Mouse (Mus musculus): ENCODE data around the gene Chl1.

The Chl1 gene

DNA sequence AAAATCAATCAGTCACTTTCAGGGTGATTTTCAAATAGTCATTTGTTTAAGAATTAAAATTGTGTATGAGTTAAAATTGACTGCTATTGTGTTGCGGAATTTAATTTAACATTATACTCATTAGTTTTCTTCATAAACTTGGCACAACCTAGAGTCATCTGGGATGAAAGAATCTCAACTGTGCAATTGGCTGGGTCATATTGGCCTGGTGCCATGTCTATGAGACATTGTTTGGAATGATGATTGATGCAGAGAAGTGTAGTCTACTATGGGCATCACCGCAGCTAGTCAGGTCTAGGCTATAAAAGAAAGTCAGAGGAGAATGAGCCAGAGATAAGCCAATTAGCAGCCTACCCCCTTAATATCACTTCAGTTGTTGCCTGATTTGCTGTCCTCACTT, 148.8 kb downstream of the Chl1 start:
- H3K36me3 ChIP-seq (ENCODE audit: insufficient read depth, low read length), result no peaks in the 10 kb centered on the region
- TF ChIP-seq CTCF (conservative IDR thresholded peaks at IDR 0.05; ENCODE audit: low read length) (no peak), POU5F1 (IDR thresholded peaks at IDR 0.05; ENCODE audit: borderline replicate concordance, low read length) (no peak), NANOG (IDR thresholded peaks at IDR 0.05; ENCODE audit: borderline replicate concordance, low read length) (no peak)
- no peaks in the 10 kb centered on the region for H3K9me3 ChIP-seq (ENCODE audit: low read length)
- H3K4me3 ChIP-seq (replicated peaks; ENCODE audit: low read length), result no peak overlapping the region
- no peaks in the 10 kb centered on the region for H3K27me3 ChIP-seq (ENCODE audit: insufficient read depth, low read length)
- no peaks in the 10 kb centered on the region for H3K4me1 ChIP-seq (replicated peaks; ENCODE audit: low read depth, low read length)

DNA sequence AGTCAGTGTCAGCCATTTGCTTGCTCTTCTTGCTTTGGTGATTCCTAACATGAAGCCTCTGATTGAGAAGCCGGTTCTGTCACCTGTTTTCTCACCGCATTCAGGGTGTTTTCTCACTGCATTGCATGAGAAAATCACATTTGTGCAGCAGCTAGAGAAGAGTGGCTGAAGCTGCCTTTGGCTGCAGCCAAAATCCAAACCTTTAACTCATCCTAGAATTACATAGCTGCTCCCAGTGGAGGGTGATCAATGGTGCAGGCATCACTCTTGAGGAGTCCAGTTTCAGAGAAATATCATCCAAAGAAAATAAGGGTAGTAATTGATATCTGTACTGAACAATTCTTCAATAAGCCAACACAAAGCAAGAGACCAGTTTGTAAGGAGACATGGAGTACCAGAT, 154.8 kb downstream of the Chl1 start:
- no peaks in the 10 kb centered on the region for H3K9me3 ChIP-seq (ENCODE audit: low read length)
- no peak overlapping the region for H3K4me3 ChIP-seq (replicated peaks; ENCODE audit: low read length)
- TF ChIP-seq NANOG (IDR thresholded peaks at IDR 0.05; ENCODE audit: borderline replicate concordance, low read length), result no peak
- no peak for TF ChIP-seq POU5F1 (IDR thresholded peaks at IDR 0.05; ENCODE audit: borderline replicate concordance, low read length)
- no peak for TF ChIP-seq CTCF (conservative IDR thresholded peaks at IDR 0.05; ENCODE audit: low read length)
- no peaks in the 10 kb centered on the region for H3K27me3 ChIP-seq (ENCODE audit: insufficient read depth, low read length)
- H3K4me1 ChIP-seq (replicated peaks; ENCODE audit: low read depth, low read length), result no peaks in the 10 kb centered on the region
- no peaks in the 10 kb centered on the region for H3K36me3 ChIP-seq (ENCODE audit: insufficient read depth, low read length)

DNA sequence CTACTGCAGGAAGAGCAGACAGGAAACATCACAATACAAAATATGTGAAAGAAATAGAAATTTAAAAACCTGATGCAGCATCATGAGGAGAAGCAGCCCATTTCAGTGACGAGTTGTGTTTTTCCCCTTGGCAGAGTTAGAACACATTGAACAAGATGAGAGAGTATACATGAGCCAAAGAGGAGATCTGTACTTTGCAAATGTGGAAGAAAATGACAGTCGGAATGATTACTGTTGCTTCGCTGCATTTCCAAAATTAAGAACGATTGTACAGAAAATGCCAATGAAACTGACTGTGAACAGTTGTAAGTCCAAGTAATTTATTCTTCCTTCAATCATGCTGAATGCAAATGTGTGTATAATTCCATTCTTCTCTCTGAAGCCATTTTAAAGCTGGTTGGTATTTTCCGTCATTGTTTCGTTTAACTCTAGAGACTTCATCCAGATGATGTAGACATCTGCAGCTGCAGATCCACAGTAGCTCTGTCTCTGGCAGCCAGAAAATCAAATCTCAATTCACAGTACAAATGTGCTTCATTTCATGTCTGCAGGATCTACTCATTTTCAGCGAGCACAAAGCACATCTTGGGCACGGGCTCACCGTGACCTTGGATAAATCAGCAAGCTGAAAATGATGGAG, 155.4 kb downstream of the Chl1 start:
- no peaks in the 10 kb centered on the region for H3K4me1 ChIP-seq (replicated peaks; ENCODE audit: low read depth, low read length)
- H3K9me3 ChIP-seq (ENCODE audit: low read length), result no peaks in the 10 kb centered on the region
- no peak overlapping the region for H3K4me3 ChIP-seq (replicated peaks; ENCODE audit: low read length)
- no peaks in the 10 kb centered on the region for H3K36me3 ChIP-seq (ENCODE audit: insufficient read depth, low read length)
- H3K27me3 ChIP-seq (ENCODE audit: insufficient read depth, low read length), result no peaks in the 10 kb centered on the region
- TF ChIP-seq CTCF (conservative IDR thresholded peaks at IDR 0.05; ENCODE audit: low read length) (no peak), POU5F1 (IDR thresholded peaks at IDR 0.05; ENCODE audit: borderline replicate concordance, low read length) (no peak), NANOG (IDR thresholded peaks at IDR 0.05; ENCODE audit: borderline replicate concordance, low read length) (no peak)

DNA sequence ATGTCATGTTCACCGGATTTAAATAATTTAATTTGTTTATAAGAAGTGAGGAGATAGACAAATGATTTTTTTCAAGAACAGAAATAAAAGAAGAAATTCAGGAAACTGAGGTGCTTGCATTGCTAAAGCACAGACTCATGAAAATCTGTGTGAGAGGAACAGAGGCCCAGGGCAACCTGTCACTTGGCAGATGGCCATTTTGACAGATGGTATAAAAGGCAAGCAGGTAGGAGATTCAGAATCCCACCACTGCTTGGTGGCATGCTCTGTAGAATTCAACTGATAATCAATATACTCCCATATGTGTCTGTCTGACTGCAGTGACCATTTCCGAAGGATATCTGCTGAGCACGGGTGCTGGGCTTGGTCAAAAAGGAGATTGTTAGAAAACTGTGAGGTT, 162.7 kb downstream of the Chl1 start:
- H3K4me1 ChIP-seq (replicated peaks; ENCODE audit: low read depth, low read length), result no peaks in the 10 kb centered on the region
- no peak overlapping the region for H3K4me3 ChIP-seq (replicated peaks; ENCODE audit: low read length)
- H3K36me3 ChIP-seq (ENCODE audit: insufficient read depth, low read length), result no peaks in the 10 kb centered on the region
- no peaks in the 10 kb centered on the region for H3K9me3 ChIP-seq (ENCODE audit: low read length)
- peaks cover 4% of the 10 kb centered on the region; the same call in 1 of the 2 replicates for H3K27me3 ChIP-seq (ENCODE audit: insufficient read depth, low read length)
- TF ChIP-seq POU5F1 (IDR thresholded peaks at IDR 0.05; ENCODE audit: borderline replicate concordance, low read length) (no peak), CTCF (conservative IDR thresholded peaks at IDR 0.05; ENCODE audit: low read length) (no peak), NANOG (IDR thresholded peaks at IDR 0.05; ENCODE audit: borderline replicate concordance, low read length) (no peak)

DNA sequence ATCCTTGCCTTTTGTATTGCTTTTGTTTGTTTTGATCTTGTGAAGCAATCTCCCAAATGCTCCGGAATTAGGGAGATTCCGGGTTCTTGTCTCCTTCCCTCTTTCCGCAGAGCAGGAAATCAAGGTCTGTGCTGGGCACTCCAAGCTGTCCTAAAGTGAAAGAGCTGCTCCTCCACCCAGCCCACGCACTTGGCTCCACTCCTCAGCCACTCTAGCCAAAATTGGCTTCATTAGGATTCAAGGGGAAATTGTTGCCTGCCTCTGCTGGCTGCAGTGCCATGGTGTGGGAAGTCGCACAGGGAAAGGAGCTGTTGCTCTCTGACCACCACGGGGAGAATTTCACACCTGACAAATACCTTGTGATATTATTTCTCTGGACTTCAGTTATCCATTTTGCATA, 163.9 kb downstream of the Chl1 start:
- Histone ChIP-seq H3K4me1 (replicated peaks; ENCODE audit: low read depth, low read length) (no peaks in the 10 kb centered on the region), H3K9me3 (ENCODE audit: low read length) (no peaks in the 10 kb centered on the region), H3K36me3 (ENCODE audit: insufficient read depth, low read length) (no peaks in the 10 kb centered on the region), H3K27me3 (ENCODE audit: insufficient read depth, low read length) (peaks cover 4% of the 10 kb centered on the region; the same call in 1 of the 2 replicates), H3K4me3 (replicated peaks; ENCODE audit: low read length) (no peak overlapping the region)
- no peak for TF ChIP-seq POU5F1 (IDR thresholded peaks at IDR 0.05; ENCODE audit: borderline replicate concordance, low read length)

DNA sequence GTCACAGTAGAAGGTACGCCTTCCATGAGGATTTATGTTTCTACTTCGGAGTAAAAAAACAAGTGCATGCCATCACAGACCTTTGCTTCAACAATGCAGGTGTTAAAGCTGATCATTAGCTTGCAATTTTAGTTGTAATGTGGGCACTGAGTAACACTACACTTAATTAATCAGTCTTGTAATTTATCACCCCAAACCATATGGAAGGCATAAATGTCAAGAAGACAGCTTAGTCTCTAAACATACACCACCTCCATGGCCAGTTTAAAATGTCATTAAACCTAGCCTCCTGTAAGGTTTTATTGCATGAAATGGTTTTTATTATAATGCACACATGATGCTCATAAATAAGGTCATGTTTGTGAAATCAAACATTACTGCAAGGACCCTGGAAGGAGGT, 164.8 kb downstream of the Chl1 start:
- Histone ChIP-seq H3K4me3 (replicated peaks; ENCODE audit: low read length) (no peak overlapping the region), H3K36me3 (ENCODE audit: insufficient read depth, low read length) (no peaks in the 10 kb centered on the region), H3K4me1 (replicated peaks; ENCODE audit: low read depth, low read length) (no peaks in the 10 kb centered on the region), H3K27me3 (ENCODE audit: insufficient read depth, low read length) (peaks cover 4% of the 10 kb centered on the region; the same call in 1 of the 2 replicates), H3K9me3 (ENCODE audit: low read length) (no peaks in the 10 kb centered on the region)
- TF ChIP-seq NANOG (IDR thresholded peaks at IDR 0.05; ENCODE audit: borderline replicate concordance, low read length) (no peak), CTCF (conservative IDR thresholded peaks at IDR 0.05; ENCODE audit: low read length) (no peak), POU5F1 (IDR thresholded peaks at IDR 0.05; ENCODE audit: borderline replicate concordance, low read length) (no peak)

DNA sequence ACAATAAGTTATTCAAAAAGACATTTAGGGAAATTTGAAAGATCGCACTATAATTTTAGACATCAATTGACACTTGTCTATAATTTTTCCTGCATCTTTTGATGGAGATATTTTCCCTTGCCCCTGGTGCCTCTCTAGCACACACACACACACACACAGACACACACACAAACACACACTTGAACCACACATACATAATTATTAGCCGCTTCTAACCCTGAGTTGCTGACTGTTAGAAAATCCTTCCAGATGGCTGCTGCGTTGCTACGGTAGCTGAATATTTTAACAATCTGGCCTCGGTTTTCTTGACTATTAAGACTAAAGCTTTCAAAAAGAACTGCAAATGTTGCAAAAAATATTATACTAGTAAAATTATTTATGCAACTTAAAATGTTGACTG, 166.3 kb downstream of the Chl1 start:
- H3K4me1 ChIP-seq (replicated peaks; ENCODE audit: low read depth, low read length), result no peaks in the 10 kb centered on the region
- H3K4me3 ChIP-seq (replicated peaks; ENCODE audit: low read length), result no peak overlapping the region

DNA sequence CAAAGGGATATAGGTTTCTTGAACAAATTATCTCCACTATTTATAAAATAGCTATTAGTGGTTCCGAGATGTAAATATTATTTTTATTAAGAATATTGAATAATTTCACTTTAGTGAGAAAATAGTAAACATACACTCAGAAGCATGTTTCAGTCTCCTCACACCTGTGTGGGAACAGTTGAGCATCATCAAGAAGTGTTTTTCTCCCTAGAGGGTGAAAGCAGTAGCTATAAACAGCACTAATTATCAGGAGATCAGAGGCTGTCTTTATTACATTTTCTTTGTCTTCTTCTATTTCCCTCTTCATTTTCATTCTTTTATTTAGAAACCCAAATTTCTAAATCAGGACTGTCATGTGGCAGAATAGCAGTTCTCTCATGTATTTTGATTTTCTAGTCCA, 166.7 kb downstream of the Chl1 start:
- no peaks in the 10 kb centered on the region for H3K9me3 ChIP-seq (ENCODE audit: low read length)
- H3K4me3 ChIP-seq (replicated peaks; ENCODE audit: low read length), result no peak overlapping the region
- peaks cover 4% of the 10 kb centered on the region; the same call in 1 of the 2 replicates for H3K27me3 ChIP-seq (ENCODE audit: insufficient read depth, low read length)
- no peaks in the 10 kb centered on the region for H3K4me1 ChIP-seq (replicated peaks; ENCODE audit: low read depth, low read length)
- no peak for TF ChIP-seq CTCF (conservative IDR thresholded peaks at IDR 0.05; ENCODE audit: low read length)
- no peaks in the 10 kb centered on the region for H3K36me3 ChIP-seq (ENCODE audit: insufficient read depth, low read length)

More for the DNA sequence above, 166.3 kb downstream of the Chl1 start:
- Histone ChIP-seq H3K9me3 (ENCODE audit: low read length) (no peaks in the 10 kb centered on the region), H3K27me3 (ENCODE audit: insufficient read depth, low read length) (peaks cover 4% of the 10 kb centered on the region; the same call in 1 of the 2 replicates), H3K36me3 (ENCODE audit: insufficient read depth, low read length) (no peaks in the 10 kb centered on the region)
- TF ChIP-seq POU5F1 (IDR thresholded peaks at IDR 0.05; ENCODE audit: borderline replicate concordance, low read length) (no peak), NANOG (IDR thresholded peaks at IDR 0.05; ENCODE audit: borderline replicate concordance, low read length) (no peak), CTCF (conservative IDR thresholded peaks at IDR 0.05; ENCODE audit: low read length) (no peak)

DNA sequence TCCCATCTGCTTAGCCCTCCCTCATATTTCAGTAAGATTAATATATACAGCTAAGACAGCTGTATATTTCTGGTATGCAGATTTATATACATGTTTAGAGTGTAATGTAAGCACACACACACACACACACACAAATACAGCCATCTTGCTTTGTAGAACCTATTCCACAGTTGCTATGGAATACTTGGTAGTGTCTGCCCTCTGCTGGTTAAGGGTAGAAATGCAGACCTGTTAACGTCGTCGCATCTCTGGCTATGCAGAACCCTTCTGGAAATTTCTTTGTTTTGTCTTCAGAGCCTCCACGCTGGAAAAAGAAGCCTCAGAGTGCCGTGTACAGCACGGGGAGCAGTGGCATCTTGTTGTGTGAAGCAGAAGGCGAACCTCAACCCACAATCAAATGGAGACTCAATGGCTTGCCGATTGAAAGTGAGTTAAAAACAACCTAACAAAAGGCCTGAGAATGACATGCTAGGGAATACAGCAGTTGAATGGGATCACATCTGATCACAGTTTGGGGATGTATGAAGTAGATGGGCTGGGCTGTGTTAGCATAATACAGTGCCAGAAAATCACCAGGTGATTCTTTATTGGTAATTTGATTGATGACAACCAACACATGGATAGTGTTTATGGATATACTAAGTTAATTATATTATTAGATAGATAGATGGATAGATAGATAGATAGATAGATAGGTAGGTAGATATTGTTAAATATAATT, 172.6 kb downstream of the Chl1 start:
- Histone ChIP-seq H3K4me1 (replicated peaks; ENCODE audit: low read depth, low read length) (no peaks in the 10 kb centered on the region), H3K27me3 (ENCODE audit: insufficient read depth, low read length) (no peaks in the 10 kb centered on the region; the same call in 1 of the 2 replicates), H3K4me3 (replicated peaks; ENCODE audit: low read length) (no peak overlapping the region), H3K36me3 (ENCODE audit: insufficient read depth, low read length) (no peaks in the 10 kb centered on the region), H3K9me3 (ENCODE audit: low read length) (peaks cover 18% of the 10 kb centered on the region)
- TF ChIP-seq CTCF (conservative IDR thresholded peaks at IDR 0.05; ENCODE audit: low read length) (peak; percentile 70), POU5F1 (IDR thresholded peaks at IDR 0.05; ENCODE audit: borderline replicate concordance, low read length) (no peak), NANOG (IDR thresholded peaks at IDR 0.05; ENCODE audit: borderline replicate concordance, low read length) (no peak)
